Mouse (Mus musculus) ovary, postnatal 36 days (tissue): ENCODE data around the gene Etv5.
A peak's percentile ranks its signal among the peaks of the same experiment; 100 is the strongest.

ENCODE experiments used
- DNase-seq: peaks from one replicate; pipeline ENCODE4 v3.0.0; 2022; ENCODE audit warnings: low spot score, mixed read lengths

Gene Etv5

GRCm38 (mm10) chr16:22439499-22440177 lies at the start of gene Etv5:
Etv5 (minus strand) TSS chr16:22439719.
- peak; percentile 99 for DNase-seq

DNA sequence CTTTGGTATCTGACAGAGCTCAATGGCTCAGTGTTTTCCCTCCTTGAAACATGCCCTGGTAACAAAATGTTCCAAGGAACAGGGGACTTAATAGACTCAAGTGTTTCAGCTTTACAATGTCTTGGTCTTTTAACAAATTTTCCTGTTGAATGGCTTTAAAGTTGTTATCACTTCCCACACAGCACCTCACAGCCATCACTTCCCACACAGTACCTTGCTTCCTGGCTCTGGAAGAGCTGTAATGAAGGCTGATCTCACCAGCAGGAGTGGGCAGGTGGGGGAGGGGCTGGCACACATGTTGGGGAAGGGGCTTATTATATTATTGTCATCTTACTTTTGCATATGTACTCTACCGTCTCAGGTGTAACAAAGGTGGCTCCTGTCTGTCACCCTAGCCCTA lies 44.4 kb upstream of the Etv5 start:
- DNase-seq = no peak

DNA sequence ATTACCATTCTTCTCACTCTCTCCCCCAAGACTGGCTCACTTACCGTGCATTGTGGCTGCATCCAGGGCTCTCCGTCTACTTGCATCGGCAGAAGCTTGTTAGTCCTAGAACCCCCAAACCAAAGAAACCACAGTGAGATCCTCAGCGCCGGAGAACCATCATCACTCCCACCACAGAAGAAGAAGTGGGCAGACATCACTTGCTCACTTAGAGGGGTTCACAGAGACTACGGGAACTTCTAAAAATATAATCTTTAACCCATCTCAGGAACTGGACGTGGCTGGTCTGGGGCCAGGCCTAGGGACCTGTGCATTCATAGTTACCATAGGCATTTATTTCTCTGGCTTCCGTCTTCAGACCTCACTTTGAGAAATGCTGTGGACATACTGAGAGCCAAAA lies 39.8 kb upstream of the Etv5 start:
- DNase-seq = no peak

DNA sequence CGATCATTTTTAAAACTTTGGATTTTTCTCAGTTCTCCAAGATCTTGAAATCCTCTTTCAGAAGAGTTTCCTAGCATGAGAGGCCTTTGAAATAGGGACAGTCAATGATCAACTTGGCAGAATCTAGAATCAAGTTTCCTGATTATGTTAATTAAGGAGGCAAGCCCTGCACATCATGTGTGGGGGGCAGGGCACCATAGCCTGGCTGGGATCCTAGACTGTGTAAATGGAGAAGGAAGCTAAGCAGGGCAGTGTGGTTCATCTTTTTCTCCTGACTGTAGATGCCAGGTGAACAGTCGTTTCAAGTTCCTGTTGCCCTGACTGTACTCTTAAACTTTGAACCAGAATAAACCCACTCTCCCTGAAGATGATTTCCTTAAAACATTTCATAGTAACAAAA lies 32.2 kb upstream of the Etv5 start:
- DNase-seq = no peak

DNA sequence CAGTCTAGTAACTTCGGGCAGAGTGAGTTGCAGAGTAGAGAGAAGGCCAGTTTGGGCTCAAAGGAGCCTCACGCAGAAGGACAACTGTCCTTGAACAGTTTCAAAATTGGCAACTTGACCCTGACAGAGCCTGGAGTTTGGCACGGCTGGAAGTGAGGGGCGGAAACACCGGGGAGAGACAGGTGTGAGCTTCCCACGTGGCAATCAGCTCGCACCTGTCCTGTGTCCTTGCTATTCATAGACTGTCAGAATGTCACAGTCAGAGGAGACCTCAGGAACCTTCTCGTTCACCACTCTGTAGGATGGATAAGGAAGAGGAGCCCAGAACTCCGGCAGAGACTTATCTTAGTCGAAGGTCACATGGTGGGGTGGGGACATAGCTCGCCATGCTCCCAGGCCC lies 29.9 kb upstream of the Etv5 start:
- peak; percentile 32 for DNase-seq

DNA sequence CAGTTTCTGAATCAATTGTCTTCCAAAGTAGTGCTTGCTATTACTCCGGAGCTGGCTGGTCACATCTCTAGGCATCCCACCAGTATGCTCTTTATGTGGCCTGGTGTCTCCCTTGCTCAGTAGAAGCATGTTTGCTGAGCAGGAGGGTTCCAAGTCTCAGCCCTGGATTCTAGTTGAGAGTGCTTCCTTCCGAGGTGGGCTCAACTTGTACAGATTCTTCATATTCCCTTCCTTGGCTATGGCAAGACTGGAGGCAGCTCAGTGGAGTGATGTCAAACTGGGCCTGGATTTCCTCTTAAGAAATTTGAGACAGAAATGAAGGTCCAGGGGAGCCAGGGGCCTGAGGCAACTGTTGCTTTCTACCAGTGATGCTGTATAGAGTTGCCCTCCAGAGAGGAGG lies 27.6 kb upstream of the Etv5 start:
- DNase-seq = no peak

GRCm38 (mm10) chr16:22466381-22466780 lies 26.9 kb upstream of the Etv5 start:
- no peak for DNase-seq

- DNase-seq = no peak
Observed at GRCm38 (mm10) chr16:22462220-22462619, 22.7 kb upstream of the Etv5 start.

GRCm38 (mm10) chr16:22461728-22462127 lies 22.2 kb upstream of the Etv5 start:
- DNase-seq = no peak

GRCm38 (mm10) chr16:22460960-22461359 lies 21.4 kb upstream of the Etv5 start:
- DNase-seq = no peak

DNA sequence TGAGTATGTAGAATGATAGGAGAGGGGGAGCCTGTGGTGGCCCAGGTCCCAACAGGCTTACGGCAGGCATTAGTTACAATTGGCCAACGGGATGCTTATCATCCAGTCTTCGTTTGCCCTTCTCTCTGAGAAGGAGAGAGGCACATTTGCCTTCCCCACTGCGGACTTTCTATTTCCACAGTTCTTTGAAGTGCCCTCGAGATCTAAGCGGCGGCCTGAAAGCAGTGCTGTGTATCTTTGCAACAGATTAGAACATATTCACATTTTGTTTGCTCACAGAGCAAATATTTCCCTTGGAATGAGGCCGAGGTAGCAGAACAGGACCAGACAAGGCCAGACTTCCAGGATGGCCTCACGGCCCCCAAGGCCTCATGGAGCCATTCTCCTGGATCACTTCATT lies 12.6 kb upstream of the Etv5 start:
- DNase-seq = no peak

- no peak for DNase-seq
Observed at GRCm38 (mm10) chr16:22448093-22448492, 8.6 kb upstream of the Etv5 start.

DNA sequence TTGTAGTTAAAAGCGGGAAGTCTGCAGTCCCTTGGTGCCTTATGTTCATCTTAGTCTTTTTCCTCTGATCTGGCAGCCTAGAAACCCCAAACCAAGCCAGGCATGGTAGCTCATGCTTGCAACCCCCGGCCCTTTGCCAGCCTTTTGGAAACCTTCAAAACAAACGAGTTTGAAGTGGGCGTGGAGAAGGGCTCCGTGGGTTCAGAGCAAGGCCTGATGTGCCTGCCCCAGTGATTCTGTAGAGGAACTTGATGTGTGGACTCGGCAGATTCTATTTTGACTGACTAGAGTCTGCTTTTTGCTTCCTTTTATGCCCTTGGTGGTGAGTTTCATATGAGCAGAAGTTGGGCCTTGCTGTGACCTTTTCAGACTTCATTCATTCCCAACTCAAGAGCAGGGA lies 5.3 kb upstream of the Etv5 start:
- DNase-seq = no peak

DNA sequence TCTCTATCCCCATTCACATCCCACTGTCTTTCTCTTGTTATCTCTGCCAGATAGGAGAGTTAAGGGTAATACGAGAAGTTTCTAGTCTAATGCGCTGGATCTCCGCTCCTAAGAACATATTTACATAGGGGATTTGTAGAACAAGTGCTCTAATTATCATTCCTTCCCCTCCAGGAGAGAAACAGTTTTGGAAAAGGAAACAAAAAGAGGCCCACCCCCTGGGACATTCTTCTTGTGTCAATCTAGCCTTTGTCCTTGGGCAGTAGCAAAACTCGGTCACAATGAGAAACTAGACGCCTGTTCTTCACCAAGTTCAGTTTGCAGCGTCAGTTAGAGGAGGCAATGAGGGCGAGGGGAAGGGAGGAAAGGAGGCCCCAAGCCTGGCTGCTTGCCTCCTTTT lies 2.7 kb upstream of the Etv5 start:
- no peak for DNase-seq

DNA sequence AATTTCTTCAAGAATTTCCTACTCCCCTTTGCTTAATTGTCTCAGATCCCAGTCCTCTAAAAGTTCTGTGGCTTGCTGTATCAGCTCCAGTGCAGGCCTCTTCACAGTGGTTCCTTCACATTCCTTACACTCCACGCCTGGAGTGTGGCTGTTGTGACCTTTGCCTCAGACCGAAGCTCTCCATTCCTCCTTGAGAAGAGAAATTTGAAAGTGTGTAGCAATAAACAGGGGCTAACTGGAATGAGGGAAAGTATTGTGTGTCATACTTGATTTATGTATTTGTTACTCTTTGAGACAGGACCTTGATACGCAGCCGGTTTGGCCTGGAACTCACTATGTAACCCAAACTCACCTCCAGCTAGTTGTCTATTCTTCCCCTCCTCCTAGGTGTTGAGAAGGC lies 1.8 kb upstream of the Etv5 start:
- no peak for DNase-seq

DNA sequence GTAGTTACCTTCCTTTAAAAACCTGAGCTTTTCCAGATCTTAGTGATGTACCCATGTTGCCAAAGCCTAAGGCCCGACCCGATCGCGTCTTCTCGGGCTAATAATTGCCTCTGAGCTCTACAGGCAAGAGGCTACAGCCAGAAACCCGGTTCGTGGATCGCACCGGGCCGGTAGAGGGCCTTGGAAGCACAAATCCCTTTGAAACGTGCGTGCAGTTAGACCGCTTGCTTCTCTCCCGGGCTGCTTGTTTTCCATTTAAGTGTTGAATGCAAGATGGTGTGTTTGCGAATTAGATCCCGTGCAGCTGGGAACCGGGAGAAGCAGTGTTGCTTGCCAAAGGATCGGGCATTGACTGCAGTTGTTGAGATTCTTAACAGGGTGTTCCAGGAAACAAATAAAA lies 750 bp upstream of the Etv5 start:
- DNase-seq = peak; percentile 43

DNA sequence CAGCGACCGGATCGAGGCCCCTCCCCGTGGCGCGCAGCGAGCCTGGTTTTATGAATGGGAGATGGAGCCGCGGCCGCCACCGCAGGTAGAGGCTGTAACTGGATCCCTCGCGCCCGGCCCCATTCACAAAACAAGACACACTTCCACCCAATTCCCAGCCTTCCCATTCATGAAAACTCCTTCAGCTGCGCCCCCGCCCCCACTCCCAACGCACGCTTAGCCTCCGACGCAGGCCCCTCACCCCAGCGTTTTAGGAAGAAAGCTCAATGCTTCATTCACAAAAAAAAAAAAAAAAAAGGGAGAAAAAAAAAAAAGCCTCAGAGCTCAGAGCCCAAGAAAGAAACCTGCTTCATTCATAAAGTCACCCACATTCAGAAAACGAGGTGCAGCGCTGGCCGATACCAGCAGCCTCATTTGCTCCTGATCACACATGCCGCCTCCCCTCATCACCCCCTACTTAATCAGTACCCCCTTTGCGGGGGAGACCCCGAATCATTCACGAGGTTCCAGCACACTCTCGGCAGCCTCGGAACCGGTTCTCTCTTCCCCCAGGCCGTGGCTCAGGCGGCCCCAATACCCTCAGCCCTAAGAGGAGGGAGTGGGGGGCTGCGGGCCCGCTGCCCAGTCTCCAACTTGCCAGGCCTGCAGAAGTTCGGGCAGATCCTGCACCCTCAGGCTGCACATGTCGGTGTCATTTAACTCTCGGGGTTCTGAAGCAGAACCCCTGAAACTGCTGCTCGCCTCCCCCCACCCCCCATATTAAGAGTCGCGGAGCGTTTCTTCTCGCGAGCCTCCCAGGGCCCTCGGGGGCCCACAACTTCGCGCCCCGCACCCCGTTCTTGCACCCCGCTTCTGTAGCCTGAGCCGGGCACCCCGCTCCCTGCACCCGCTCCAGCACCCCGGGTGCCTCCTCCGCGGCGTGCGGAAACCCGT lies 812 bp downstream of the Etv5 start:
- peak; percentile 62 for DNase-seq

GRCm38 (mm10) chr16:22436106-22436505 lies 3.4 kb downstream of the Etv5 start:
- no peak for DNase-seq

GRCm38 (mm10) chr16:22434530-22434929 lies 5.0 kb downstream of the Etv5 start:
- no peak for DNase-seq

DNA sequence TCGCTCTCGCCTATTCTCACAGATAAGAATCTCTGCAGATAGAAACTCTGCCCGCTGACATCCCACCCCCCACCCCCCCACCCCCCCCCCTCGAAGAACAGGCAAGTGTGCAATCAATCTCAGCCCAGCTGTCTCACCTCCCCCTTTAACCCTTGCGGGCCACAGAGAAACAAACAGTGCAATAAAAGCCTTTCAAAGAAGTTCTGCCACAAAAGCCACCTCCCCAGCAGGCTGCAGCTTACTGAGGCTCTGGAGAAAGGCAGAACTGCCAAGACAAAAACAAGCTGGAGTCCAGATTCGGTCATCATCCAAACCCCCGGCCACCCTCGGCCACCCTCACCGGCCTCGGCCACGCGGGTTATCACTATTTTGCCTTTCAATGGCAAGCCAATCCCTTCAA lies 5.6 kb downstream of the Etv5 start:
- no peak for DNase-seq

DNA sequence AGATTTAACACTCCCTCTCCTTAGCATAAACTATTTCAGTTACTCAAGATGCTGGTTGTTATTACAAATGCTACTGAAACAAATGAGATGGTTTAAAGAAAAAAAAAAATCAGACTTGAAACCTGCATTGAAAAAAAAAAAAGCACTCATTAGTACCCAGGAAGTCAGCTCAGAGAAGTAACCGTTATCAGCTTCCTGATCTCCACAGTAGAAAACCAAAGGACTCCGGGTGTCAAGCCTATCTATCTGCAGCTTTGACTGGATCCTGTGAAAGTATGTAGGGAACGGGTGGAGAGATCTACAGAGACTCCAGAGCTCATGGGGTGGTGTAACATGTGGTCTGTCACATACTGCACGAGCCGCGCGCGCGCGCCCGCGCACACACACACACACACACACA lies 7.7 kb downstream of the Etv5 start:
- no peak for DNase-seq

DNA sequence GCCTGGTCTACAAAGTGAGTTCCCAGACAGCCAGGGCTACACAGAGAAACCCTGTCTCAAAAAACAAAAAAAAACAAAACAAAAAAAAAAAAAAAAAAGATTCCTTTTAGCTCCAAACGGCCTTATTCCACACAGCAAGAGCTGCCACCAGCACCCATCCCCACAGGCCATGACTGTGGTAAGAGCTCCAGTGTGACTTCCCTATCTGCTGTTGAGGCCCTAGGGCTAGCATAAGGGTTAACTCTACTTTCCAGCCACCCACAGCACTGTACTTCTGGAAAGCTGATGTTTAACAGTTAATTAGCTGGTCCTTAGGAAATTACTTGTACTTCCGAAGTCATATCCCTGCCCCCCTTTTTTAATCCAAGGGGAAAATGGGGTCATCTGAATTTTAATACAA lies 8.2 kb downstream of the Etv5 start:
- DNase-seq = no peak

DNA sequence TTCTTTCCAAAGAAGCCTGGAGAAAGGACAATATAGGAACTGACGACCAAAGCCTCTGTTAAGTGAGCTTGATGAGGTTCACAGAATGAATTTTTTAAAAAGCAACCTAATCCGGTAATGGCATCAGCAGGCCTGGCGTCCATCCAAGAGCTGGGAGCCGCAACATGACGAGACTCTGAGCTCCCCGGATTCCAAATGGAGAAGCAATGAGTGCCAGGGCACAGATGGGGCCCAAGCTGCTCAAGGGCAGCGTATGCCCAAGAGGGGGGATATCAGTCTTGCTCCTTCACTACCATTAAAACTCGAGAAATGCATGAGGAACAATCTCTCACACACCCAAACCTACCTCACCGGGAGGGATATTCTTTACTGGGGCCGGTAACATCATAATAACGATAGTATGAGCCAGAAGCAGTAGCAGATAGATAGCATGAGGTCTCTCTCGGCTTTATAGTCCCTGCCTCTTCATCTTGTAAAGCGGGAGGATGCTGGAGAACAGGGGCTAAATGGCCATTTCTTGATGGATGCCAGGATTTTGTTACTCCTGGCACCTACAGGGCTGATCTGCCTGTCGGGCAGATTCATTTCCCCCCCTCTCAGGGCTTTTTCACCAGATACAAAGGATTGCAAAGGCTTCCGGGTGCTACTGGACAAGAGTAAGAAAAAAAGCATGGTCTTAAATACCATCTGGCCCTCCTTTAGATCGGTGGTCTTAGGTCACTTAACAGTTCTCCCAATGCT lies 9.1 kb downstream of the Etv5 start:
- DNase-seq = no peak
